Mouse (Mus musculus): ENCODE measurements around the gene Epb41l5. TPM values are rescaled to one million over a fixed set of nuclear protein-coding genes. Genes with fewer than 3 reads are reported as not detected.
A peak's percentile ranks its signal among the peaks of the same experiment; 100 is the strongest.

Epb41l5 gene
- total RNA-seq, 2 experiments from 2014 or later: 9.1 to 11.9 TPM

DNA sequence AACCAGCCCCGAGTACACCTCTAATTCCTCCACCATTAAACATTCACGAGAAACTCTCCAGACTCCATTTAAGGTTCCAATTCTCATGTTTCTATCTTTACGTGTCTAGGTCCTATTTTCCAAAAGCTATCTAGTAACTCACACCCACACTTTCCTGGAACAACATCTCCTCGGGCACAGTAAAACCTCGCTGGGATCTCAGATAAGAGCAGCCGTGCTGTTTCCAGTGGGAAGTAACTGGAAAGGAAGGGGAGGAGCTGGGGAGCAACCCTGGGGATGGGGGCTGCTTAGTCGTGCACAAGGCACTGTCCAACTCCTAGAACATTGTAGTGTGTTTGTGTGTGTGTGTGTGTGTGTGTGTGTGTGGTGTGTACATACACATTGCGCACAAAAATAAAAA, 146.9 kb downstream of the Epb41l5 start:
- no peak for DNase-seq

- no peak for DNase-seq
Measured at GRCm38 (mm10) chr1:119499456-119499855, 149.3 kb downstream of the Epb41l5 start.

DNA sequence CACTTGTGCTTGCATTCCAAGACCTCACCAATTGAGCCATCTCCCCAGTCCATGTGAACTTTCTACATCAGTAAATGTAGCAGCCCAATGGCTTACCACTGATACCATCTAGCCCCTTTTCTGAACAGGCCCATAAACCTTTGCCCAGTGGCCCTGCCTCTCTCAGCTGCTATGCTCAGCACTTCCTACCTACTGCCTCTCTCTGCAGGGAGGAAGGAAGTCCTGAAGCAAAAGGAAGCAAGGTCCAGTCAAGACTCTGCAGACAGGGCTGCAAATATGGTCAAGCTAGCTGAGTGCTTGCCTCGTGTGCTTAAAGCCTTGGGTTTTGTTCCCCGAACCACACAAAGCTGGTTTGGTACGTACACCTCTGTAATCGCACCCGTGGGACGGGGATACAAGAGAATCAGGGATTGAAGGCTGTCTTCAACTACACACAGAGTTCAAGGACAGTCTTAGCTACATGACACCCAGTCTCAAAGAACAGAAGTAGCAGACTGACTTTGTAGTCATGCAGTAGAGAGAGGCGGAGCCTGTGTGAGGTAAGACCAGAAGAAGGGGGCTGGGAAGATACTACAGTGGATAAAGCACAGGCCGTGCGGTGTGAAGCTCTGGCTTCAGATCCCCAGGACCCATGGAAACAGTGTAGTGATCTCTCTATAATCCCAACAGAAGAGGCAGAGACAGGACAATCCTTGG, 150.1 kb downstream of the Epb41l5 start:
- peak in 1 of 2 experiments; percentile 20 for DNase-seq

DNA sequence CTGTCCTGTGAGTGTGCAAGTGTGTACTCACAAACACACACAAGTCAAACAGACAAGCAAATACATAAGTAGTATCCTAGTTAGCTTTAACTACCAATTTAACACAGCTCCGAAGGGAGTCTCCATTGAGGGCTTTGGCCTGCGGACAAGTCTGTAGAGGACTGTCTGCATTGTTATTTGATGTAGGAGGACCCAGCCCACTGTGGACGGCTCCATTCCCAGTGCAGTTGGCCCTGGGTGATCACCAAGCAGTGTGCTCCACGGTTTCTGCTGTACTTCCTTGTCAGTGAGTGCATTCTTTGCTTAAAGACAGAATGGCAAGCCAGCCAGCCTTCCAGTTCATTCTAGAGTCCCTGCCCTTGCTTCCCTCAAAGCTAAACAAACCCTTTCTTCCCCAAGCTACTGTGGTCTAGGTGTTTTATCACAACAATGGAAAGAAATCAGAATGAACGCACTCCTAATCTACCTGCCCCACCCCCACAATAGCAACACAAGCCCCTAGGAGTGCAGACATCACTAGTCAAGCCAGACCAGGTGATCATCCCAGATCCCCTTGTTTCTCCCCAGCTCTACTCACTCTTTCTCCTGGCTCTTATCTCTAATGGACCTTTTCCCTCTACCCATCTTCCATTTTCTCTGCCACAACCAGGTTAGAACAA, 151.3 kb downstream of the Epb41l5 start:
- DNase-seq: no peak

GRCm38 (mm10) chr1:119495396-119495775, 153.4 kb downstream of the Epb41l5 start:
- DNase-seq: no peak

Other genes starting within 250 kb of the Epb41l5 start
- gene Inhbb, start 226.8 kb downstream of the Epb41l5 start, total RNA-seq (2021): 1 to 10 TPM; 2.2 to 2.8 TPM
- 10 to 100 TPM; 54.5 to 69.6 TPM for gene Ralb, start 144.2 kb downstream of the Epb41l5 start, total RNA-seq (2021)
- 10 to 100 TPM; 28.0 to 28.5 TPM for gene Tmem185b, start 122.8 kb downstream of the Epb41l5 start, total RNA-seq (2021)
- gene Ptpn4, start 188.6 kb upstream of the Epb41l5 start, total RNA-seq (2021): 10 to 100 TPM; 30.2 to 38.0 TPM